Comparison of ENCODE assay signal across 8 mouse cellular contexts in genomic region chr10:43953942-43954341, GRCm38 (mm10). TPM values are rescaled to one million over a fixed set of nuclear protein-coding genes. Genes with fewer than 3 reads are reported as not detected.
DNase-seq lines count a peak whose midpoint lies in the region; ATAC-seq and TF ChIP-seq lines count a peak whose summit lies in the region.

No protein-coding gene starts in this region.

- H3K4me1 ChIP-seq in heart, adult 2 months (ENCODE audit: control insufficient read depth, insufficient read depth, low read length) = no peaks in the 10 kb centered on the region
- H3K4me1 ChIP-seq in heart, embryonic 10.5 days = peaks cover 5% of the 10 kb centered on the region; the same call in 1 of the 2 replicates
- no peaks in the 10 kb centered on the region for H3K4me1 ChIP-seq in midbrain, embryonic 15.5 days
- H3K4me1 ChIP-seq in spleen, adult 2 months (ENCODE audit: control insufficient read depth, insufficient read depth, insufficient read length) = no peaks in the 10 kb centered on the region

- TF ChIP-seq EP300 in heart, adult 2 months (IDR thresholded peaks at IDR 0.05; ENCODE audit: insufficient read depth, low read depth, low read length) = peak; percentile 80

- ATAC-seq in activated CD4-positive, CD25-positive, alpha-beta regulatory T cell, adult 4 months = peak; percentile 91
- ATAC-seq in hematopoietic stem cell, adult 5-6 weeks (replicated peaks in 1 of 2; ENCODE audit: insufficient read depth in 1 of 2, low FRiP score in 2 of 2, low TSS enrichment in 1 of 2, low read depth in 1 of 2, poor library complexity in 2 of 2, severe bottlenecking in 2 of 2) = peak; percentile 79 to 85
- peak; percentile 67 for ATAC-seq in midbrain, embryonic 15.5 days (replicated peaks)

- no peak overlapping the region for H3K4me2 ChIP-seq in midbrain, embryonic 15.5 days

- no peak overlapping the region for H3K4me3 ChIP-seq in heart, adult 2 months
- no peak overlapping the region for H3K4me3 ChIP-seq in heart, embryonic 10.5 days
- no peak overlapping the region for H3K4me3 ChIP-seq in midbrain, embryonic 15.5 days
- no peak overlapping the region for H3K4me3 ChIP-seq in spleen, adult 2 months (ENCODE audit: extremely low read depth, insufficient read depth, insufficient read length)

- no peaks in the 10 kb centered on the region for H3K79me2 ChIP-seq in heart, adult 2 months (replicated peaks; ENCODE audit: control insufficient read depth, insufficient read depth, low read length)

- no peak overlapping the region for H3K27ac ChIP-seq in heart, adult 2 months
- H3K27ac ChIP-seq in heart, embryonic 10.5 days = no peak overlapping the region
- no peak overlapping the region for H3K27ac ChIP-seq in midbrain, embryonic 15.5 days
- H3K27ac ChIP-seq in spleen, adult 2 months (ENCODE audit: insufficient read depth, low read length) = no peak overlapping the region

- no peak; the same call in none of the 2 replicates for TF ChIP-seq CTCF in heart, adult 2 months (IDR thresholded peaks at IDR 0.05)
- peak; percentile 84; the same call in 1 of the 2 replicates for TF ChIP-seq CTCF in spleen, adult 2 months (IDR thresholded peaks at IDR 0.05; ENCODE audit: extremely low read depth, insufficient read depth, insufficient read length, insufficient replicate concordance)

- H3K27me3 ChIP-seq in heart, adult 2 months (ENCODE audit: control insufficient read depth, insufficient read depth, low read length) = no peaks in the 10 kb centered on the region
- no peaks in the 10 kb centered on the region for H3K27me3 ChIP-seq in heart, embryonic 10.5 days (ENCODE audit: insufficient read depth, poor library complexity, severe bottlenecking)
- H3K27me3 ChIP-seq in midbrain, embryonic 15.5 days (replicated peaks) = no peaks in the 10 kb centered on the region
- H3K27me3 ChIP-seq in spleen, adult 2 months (ENCODE audit: control insufficient read depth, insufficient read depth, low read length) = no peaks in the 10 kb centered on the region

- intact Hi-C loops in heart, adult 2 months (cut with DNase I) = loop anchor here (1.0 to 10.0 kb wide), 4 partner anchors 49 to 281 kb away; no protein-coding TSS in a partner anchor
- intact Hi-C loops in left cerebral cortex, postnatal 14 days (cut with DNase I) = loop anchor here (1.0 to 5.0 kb wide), 4 partner anchors 117 to 283 kb away; no protein-coding TSS in a partner anchor

- TF ChIP-seq POLR2A in heart, adult 2 months (IDR thresholded peaks at IDR 0.05; ENCODE audit: insufficient read depth, low read depth, low read length) = no peak
- no peak for TF ChIP-seq POLR2A in spleen, adult 2 months (IDR thresholded peaks at IDR 0.05; ENCODE audit: low read depth, low read length)

- no peak overlapping the region for H3K9ac ChIP-seq in heart, adult 2 months (ENCODE audit: low read depth, low read length)
- H3K9ac ChIP-seq in midbrain, embryonic 15.5 days = no peak overlapping the region

- DNase-seq in heart, adult 2 months = peak; percentile 21 to 49
- DNase-seq in heart, embryonic 10.5 days (ENCODE audit: low spot score) = no peak
- peak; percentile 87 for DNase-seq in embryo, embryonic 10.5 days (ENCODE audit: low spot score)
- peak; percentile 39 to 74 for DNase-seq in left cerebral cortex, postnatal 14 days (ENCODE audit: low spot score in 2 of 2)
- DNase-seq in spleen, adult 2 months (ENCODE audit: low read depth in 1 of 2, low spot score in 2 of 2) = peak; percentile 61 to 69

- H3K36me3 ChIP-seq in heart, adult 2 months (ENCODE audit: control insufficient read depth, insufficient read depth, low read length) = no peaks in the 10 kb centered on the region
- 0 out of 2 replicates have a peak, but pooled peaks cover 4% of the 10 kb centered on the region for H3K36me3 ChIP-seq in heart, embryonic 10.5 days
- H3K36me3 ChIP-seq in midbrain, embryonic 15.5 days (replicated peaks) = no peaks in the 10 kb centered on the region
- H3K36me3 ChIP-seq in spleen, adult 2 months (ENCODE audit: control insufficient read depth, insufficient read depth, low read length) = peaks cover 27% of the 10 kb centered on the region

- no peaks in the 10 kb centered on the region for H3K9me3 ChIP-seq in heart, embryonic 10.5 days
- no peaks in the 10 kb centered on the region for H3K9me3 ChIP-seq in midbrain, embryonic 15.5 days

RNA-seq across cellular contexts. Expression of gene Rtn4ip1, which starts 52.3 kb away (rescaled TPM):
- 10 to 100 TPM; 66.4 to 66.9 TPM for total RNA-seq in heart, adult 2 months (2021)
- 47.7 and 89.8 TPM in 2 replicates for polyA plus RNA-seq in heart, adult 2 months (2012; rRNA removed)
- polyA plus RNA-seq in heart, embryonic 10.5 days (2016; fragmentation: Nextera tagmentation; extraction: Ambion mirVana) = 26.7 and 32.9 TPM in 2 replicates
- 10 to 100 TPM in 1 of 2 experiments, 1 to 10 TPM in 1; 7.9 to 11.4 TPM for polyA plus RNA-seq in activated CD4-positive, CD25-positive, alpha-beta regulatory T cell, adult 4 months (2017; shearing (Covaris generic))
- 13.1 and 13.8 TPM in 2 replicates for total RNA-seq in hematopoietic stem cell, adult 5-6 weeks (2017)
- 10 to 100 TPM; 13.4 to 15.5 TPM for total RNA-seq in left cerebral cortex, postnatal 14 days (2021)
- polyA plus RNA-seq in midbrain, embryonic 15.5 days (2015; fragmentation: Nextera tagmentation; extraction: Ambion mirVana) = 15.0 and 16.0 TPM in 2 replicates
- 6.7 and 6.9 TPM in 2 replicates for polyA plus RNA-seq in spleen, adult 2 months (2012; rRNA removed)

RNA-seq across cellular contexts. Expression of gene Qrsl1, which starts 52.4 kb away (rescaled TPM):
- 10 to 100 TPM; 23.9 to 29.2 TPM for total RNA-seq in heart, adult 2 months (2021)
- polyA plus RNA-seq in heart, adult 2 months (2012; rRNA removed) = 25.0 and 39.9 TPM in 2 replicates
- 29.8 and 32.2 TPM in 2 replicates for polyA plus RNA-seq in heart, embryonic 10.5 days (2016; fragmentation: Nextera tagmentation; extraction: Ambion mirVana)
- 10 to 100 TPM; 23.9 to 25.1 TPM for polyA plus RNA-seq in activated CD4-positive, CD25-positive, alpha-beta regulatory T cell, adult 4 months (2017; shearing (Covaris generic))
- 13.2 and 18.7 TPM in 2 replicates for total RNA-seq in hematopoietic stem cell, adult 5-6 weeks (2017)
- total RNA-seq in left cerebral cortex, postnatal 14 days (2021) = 10 to 100 TPM; 14.7 to 14.9 TPM
- 22.1 and 23.5 TPM in 2 replicates for polyA plus RNA-seq in midbrain, embryonic 15.5 days (2015; fragmentation: Nextera tagmentation; extraction: Ambion mirVana)
- polyA plus RNA-seq in spleen, adult 2 months (2012; rRNA removed) = 9.0 and 9.4 TPM in 2 replicates
